Mouse (Mus musculus) lung, adult 2 months (tissue): ENCODE results near the gene Car10. TPM values are rescaled to one million over a fixed set of nuclear protein-coding genes. Genes with fewer than 3 reads are reported as not detected.

Experiments
- DNase-seq: peaks from one replicate; pipeline ENCODE4 v3.0.0; 2022
- H3K4me1 ChIP-seq: fragments of 200-500 bp; 2 replicates; pipeline ENCODE4 v1.6.1; 2011; ENCODE audit warnings: low read length; ENCODE audit not compliant: control insufficient read depth, insufficient read depth
- H3K4me3 ChIP-seq: fragments of 200-500 bp; replicated peaks from 2 replicates; pipeline ENCODE3; 2011; ENCODE audit warnings: low read depth, mild to moderate bottlenecking, control low read depth, low read length; ENCODE audit errors: extremely low read depth
- CTCF ChIP-seq: fragments of 200-500 bp; IDR thresholded peaks from 2 replicates; pipeline ENCODE4 v1.5.1; 2011; ENCODE audit warnings: mild to moderate bottlenecking, low read length, control low read depth; ENCODE audit not compliant: insufficient read depth
- POLR2A ChIP-seq: fragments of 200-500 bp; IDR thresholded peaks from 2 replicates; pipeline ENCODE4 v1.6.1; 2011; ENCODE audit warnings: low read depth, mild to moderate bottlenecking, control low read depth, low read length, borderline replicate concordance; ENCODE audit errors: extremely low read depth
- WGBS: fragments of 180-500 bp; shearing (Covaris S2); methylation state at CpG from one replicate; pipeline ENCODE4 v1.1.7; 2018; 5-methylcytosine and 5-hydroxymethylcytosine counted together
- polyA plus RNA-seq: library from polyadenylated mRNA; depleted of rRNA; stranded (reverse); fragments of >200 nt; gene quantifications from 2 replicates; pipeline ENCODE4 v1.2.3, GENCODE M21; 2012; rRNA removed

Gene Car10
- polyA plus RNA-seq = not detected in 2 replicates

GRCm38 (mm10) chr11:93097941-93098828 is at the start of gene Car10:
Car10 (plus strand) TSS chr11:93098028.
- H3K4me1 ChIP-seq = no peaks in the 10 kb centered on the region
- H3K4me3 ChIP-seq = no peak within 1 kb of the TSS
- TF ChIP-seq CTCF = no peak
- no peak for DNase-seq
- 2% methylated on average over 48 of the region's 48 CpGs for WGBS

GRCm38 (mm10) chr11:93065021-93065420 is 32.8 kb upstream of the Car10 start:
- Histone ChIP-seq H3K4me3 (no peak overlapping the region), H3K4me1 (no peaks in the 10 kb centered on the region)
- no peak for DNase-seq
- 44% methylated on average over 6 of the region's 6 CpGs for WGBS
- TF ChIP-seq CTCF = no peak
- TF ChIP-seq POLR2A = no peak

- DNase-seq = no peak
- Histone ChIP-seq H3K4me3 (no peak overlapping the region), H3K4me1 (no peaks in the 10 kb centered on the region)
- WGBS = 52% methylated on average over 3 of the region's 3 CpGs
- no peak for TF ChIP-seq POLR2A
- TF ChIP-seq CTCF = no peak
Observed at GRCm38 (mm10) chr11:93065656-93066181, 32.1 kb upstream of the Car10 start.

GRCm38 (mm10) chr11:93095588-93095987 is 2.2 kb upstream of the Car10 start:
- 12% methylated on average over 2 of the region's 2 CpGs for WGBS
- Histone ChIP-seq H3K4me3 (no peak overlapping the region), H3K4me1 (no peaks in the 10 kb centered on the region)
- TF ChIP-seq POLR2A (no peak), CTCF (no peak)
- no peak for DNase-seq

- WGBS = 2% methylated on average over 6 of the region's 6 CpGs
- Histone ChIP-seq H3K4me3 (no peak overlapping the region), H3K4me1 (no peaks in the 10 kb centered on the region)
- DNase-seq = no peak
- no peak for TF ChIP-seq POLR2A
Observed at GRCm38 (mm10) chr11:93097001-93097400, 827 bp upstream of the Car10 start.

GRCm38 (mm10) chr11:93097431-93097851 is 387 bp upstream of the Car10 start:
- no peak for DNase-seq
- H3K4me3 ChIP-seq = no peak overlapping the region
- H3K4me1 ChIP-seq = no peaks in the 10 kb centered on the region
- WGBS = 7% methylated on average over 14 of the region's 14 CpGs
- no peak for TF ChIP-seq POLR2A

GRCm38 (mm10) chr11:93098933-93099381 is 1.1 kb downstream of the Car10 start:
- WGBS = 2% methylated on average over 37 of the region's 37 CpGs
- H3K4me1 ChIP-seq = no peaks in the 10 kb centered on the region
- TF ChIP-seq CTCF (no peak), POLR2A (no peak)
- DNase-seq = no peak
- no peak overlapping the region for H3K4me3 ChIP-seq

- no peak for TF ChIP-seq POLR2A
- no peak for TF ChIP-seq CTCF
- Histone ChIP-seq H3K4me3 (no peak overlapping the region), H3K4me1 (no peaks in the 10 kb centered on the region)
- WGBS = 4% methylated on average over 53 of the region's 53 CpGs
- no peak for DNase-seq
Observed at GRCm38 (mm10) chr11:93099431-93100370, 1.9 kb downstream of the Car10 start.

GRCm38 (mm10) chr11:93100606-93101005 is 2.8 kb downstream of the Car10 start:
- no peak for TF ChIP-seq CTCF
- no peak for TF ChIP-seq POLR2A
- Histone ChIP-seq H3K4me3 (no peak overlapping the region), H3K4me1 (no peaks in the 10 kb centered on the region)
- WGBS = 8% methylated on average over 6 of the region's 6 CpGs
- DNase-seq = no peak
